14 mouse cellular contexts compared by ENCODE assay signal in genomic region chr19:58309620-58310275, GRCm38 (mm10).
A peak's percentile ranks its signal among the peaks of the same experiment; 100 is the strongest.
DNase-seq lines count a peak whose midpoint lies in the region; ATAC-seq lines count a peak whose summit lies in the region.
"Had no signal": no experiment of that assay in that cellular context is flagged by ENCODE, and none has a peak within 500 bp of the region (broad histone marks: within the 10 kb centered on the region; RNA-seq: fewer than 3 reads in every experiment).

No protein-coding gene starts in this region.

- no peaks in the 10 kb centered on the region for H3K27me3 ChIP-seq in kidney, embryonic 14.5 days (ENCODE audit: control insufficient read depth, insufficient read depth, low read length)
- H3K27me3 ChIP-seq in hindbrain, embryonic 13.5 days, result no peaks in the 10 kb centered on the region
- H3K27me3 ChIP-seq in midbrain, embryonic 15.5 days (replicated peaks), result no peaks in the 10 kb centered on the region
- H3K27me3 ChIP-seq: limb, embryonic 15.5 days had no signal

- H3K9me3 ChIP-seq in kidney, embryonic 14.5 days (ENCODE audit: control insufficient read depth, low read length), result peaks cover 15% of the 10 kb centered on the region
- peaks cover 12% of the 10 kb centered on the region for H3K9me3 ChIP-seq in hindbrain, embryonic 13.5 days
- H3K9me3 ChIP-seq in midbrain, embryonic 15.5 days, result peaks cover 8% of the 10 kb centered on the region; the same call in 1 of the 2 replicates

- no peaks in the 10 kb centered on the region for H3K36me3 ChIP-seq in kidney, embryonic 14.5 days (ENCODE audit: control insufficient read depth, insufficient read depth, low read length)
- no peaks in the 10 kb centered on the region for H3K36me3 ChIP-seq in hindbrain, embryonic 13.5 days
- no peaks in the 10 kb centered on the region for H3K36me3 ChIP-seq in midbrain, embryonic 15.5 days (replicated peaks)
- H3K36me3 ChIP-seq: limb, embryonic 15.5 days had no signal

- H3K4me2 ChIP-seq in kidney, embryonic 14.5 days (replicated peaks; ENCODE audit: low read depth, low read length), result no peak overlapping the region
- peak overlapping the region; percentile 13; the same call in 1 of the 2 replicates for H3K4me2 ChIP-seq in hindbrain, embryonic 13.5 days
- no peak overlapping the region for H3K4me2 ChIP-seq in midbrain, embryonic 15.5 days
- H3K4me2 ChIP-seq: limb, embryonic 15.5 days had no signal

- H3K4me1 ChIP-seq in kidney, embryonic 14.5 days (ENCODE audit: control insufficient read depth, insufficient read depth, low read length), result peaks cover 7% of the 10 kb centered on the region
- peaks cover 24% of the 10 kb centered on the region for H3K4me1 ChIP-seq in hindbrain, embryonic 13.5 days (replicated peaks)
- H3K4me1 ChIP-seq in midbrain, embryonic 15.5 days, result peaks cover 17% of the 10 kb centered on the region
- H3K4me1 ChIP-seq: limb, embryonic 15.5 days had no signal

- H3K27ac ChIP-seq in kidney, embryonic 14.5 days (ENCODE audit: low read depth, low read length), result no peak overlapping the region
- peak overlapping the region; percentile 87 for H3K27ac ChIP-seq in hindbrain, embryonic 13.5 days
- H3K27ac ChIP-seq in midbrain, embryonic 15.5 days, result peak overlapping the region; percentile 36; the same call in 1 of the 2 replicates
- H3K27ac ChIP-seq: heart, adult 2 months; left cerebral cortex, adult 2 months; limb, embryonic 15.5 days had no signal

- no peak overlapping the region for H3K4me3 ChIP-seq in kidney, embryonic 14.5 days (ENCODE audit: low read length)
- H3K4me3 ChIP-seq in hindbrain, embryonic 13.5 days, result no peak overlapping the region
- H3K4me3 ChIP-seq in midbrain, embryonic 15.5 days, result no peak overlapping the region
- H3K4me3 ChIP-seq: heart, adult 2 months; left cerebral cortex, adult 2 months; limb, embryonic 15.5 days had no signal

- 34% methylated on average over 14 of the region's 14 CpGs for WGBS in kidney, embryonic 14.5 days
- 37% methylated on average over 14 of the region's 14 CpGs for WGBS in hindbrain, embryonic 13.5 days
- WGBS in midbrain, embryonic 15.5 days, result 60% methylated on average over 14 of the region's 14 CpGs

- ATAC-seq in kidney, embryonic 14.5 days (ENCODE audit: low FRiP score, low TSS enrichment), result peak; percentile 46; the same call in 1 of the 2 replicates
- ATAC-seq in hindbrain, embryonic 13.5 days (ENCODE audit: low FRiP score), result peak; percentile 68; the same call in 1 of the 2 replicates
- no peak for ATAC-seq in midbrain, embryonic 15.5 days (replicated peaks)

- no peak overlapping the region for H3K9ac ChIP-seq in kidney, embryonic 14.5 days (ENCODE audit: low read depth, low read length)
- no peak overlapping the region for H3K9ac ChIP-seq in hindbrain, embryonic 13.5 days
- no peak overlapping the region for H3K9ac ChIP-seq in midbrain, embryonic 15.5 days
- H3K9ac ChIP-seq: limb, embryonic 15.5 days had no signal

- DNase-seq in kidney, postnatal 25 days, result no peak
- DNase-seq in embryo, embryonic 10.5 days (ENCODE audit: low spot score), result peak; percentile 71
- DNase-seq in testis, postnatal 14 days (ENCODE audit: low spot score), result no peak
- no peak for DNase-seq in cerebellum, postnatal 25 days
- no peak for DNase-seq in layer of hippocampus, postnatal 10 days (ENCODE audit: low spot score in 2 of 2)
- DNase-seq: cerebellum, adult 18-20 months; heart, adult 2 months; kidney, postnatal 14 days; thymus, postnatal 4 days had no signal
